Mouse (Mus musculus): ENCODE measurements at regions not wholly inside any gene's neighbourhood (a gene's known extent, or its start where the extent isn't known, plus 50 kb on each side); places are given as distances from the start of the nearest gene placed in this dataset.

DNA sequence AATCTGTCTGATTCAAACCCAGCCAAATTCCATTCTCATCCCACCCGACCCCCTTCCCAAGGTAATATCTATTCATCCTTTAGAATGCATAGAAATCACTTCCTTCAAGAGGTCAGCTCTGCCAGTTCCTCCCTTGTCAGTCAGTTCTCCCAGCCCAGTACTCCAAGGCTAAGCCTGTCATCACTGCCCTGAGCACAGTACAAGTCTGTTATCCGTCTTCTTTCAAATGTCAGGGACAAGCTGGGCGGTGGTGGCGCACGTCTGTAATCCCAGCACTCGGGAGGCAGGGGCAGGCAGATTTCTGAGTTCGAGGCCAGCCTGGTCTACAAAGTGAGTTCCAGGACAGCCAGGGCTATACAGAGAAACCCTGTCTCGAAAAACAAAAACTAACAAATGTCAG, 75.9 kb upstream of the Tbx3 start:
- TF ChIP-seq CTCF (IDR thresholded peaks at IDR 0.05) (no peak), EP300 (IDR thresholded peaks at IDR 0.05) (no peak)

Data from lung, postnatal 0 days (tissue).